In genomic region chrX:48519549-48520085, GRCm38 (mm10) we compare ENCODE assay signal across 10 mouse cellular contexts. TPM values are rescaled to one million over a fixed set of nuclear protein-coding genes. Genes with fewer than 3 reads are reported as not detected.
A peak's percentile ranks its signal among the peaks of the same experiment; 100 is the strongest.
DNase-seq lines count a peak whose midpoint lies in the region; ATAC-seq and TF ChIP-seq lines count a peak whose summit lies in the region.
"Had no signal": no experiment of that assay in that cellular context is flagged by ENCODE, and none has a peak within 500 bp of the region (broad histone marks: within the 10 kb centered on the region; RNA-seq: fewer than 3 reads in every experiment).

No protein-coding gene starts in this region.

- no peak for DNase-seq in spleen, adult 2 months (ENCODE audit: low read depth in 1 of 2, low spot score in 2 of 2)
- no peak for DNase-seq in spleen, adult 12 weeks (ENCODE audit: low spot score)

- peak overlapping the region; percentile 69 for H3K4me2 ChIP-seq in limb, embryonic 12.5 days

- H3K9ac ChIP-seq in limb, embryonic 12.5 days (replicated peaks): peak overlapping the region; percentile 57

- ATAC-seq in erythroblast, adult 5-6 weeks (replicated peaks; ENCODE audit: low FRiP score, poor library complexity, severe bottlenecking): no peak
- 0 out of 2 replicates have a peak, but pooled peaks have one; percentile 24 for ATAC-seq in limb, embryonic 12.5 days (ENCODE audit: insufficient number of reproducible peaks, insufficient read depth, low FRiP score, low TSS enrichment, low read depth)
- no peak for ATAC-seq in inflammation-experienced regulatory T-cells, adult 6 months
- no peak for ATAC-seq in erythroid progenitor cell, adult 5-6 weeks (replicated peaks; ENCODE audit: low FRiP score, poor library complexity, severe bottlenecking)

- H3K4me3 ChIP-seq in erythroblast, embryonic 14.5 days (replicated peaks): peak overlapping the region; percentile 40
- H3K4me3 ChIP-seq in spleen, adult 2 months (ENCODE audit: extremely low read depth, insufficient read depth, insufficient read length): peak overlapping the region; percentile 42; the same call in 1 of the 2 replicates
- H3K4me3 ChIP-seq in limb, embryonic 12.5 days (replicated peaks): peak overlapping the region; percentile 49
- peak overlapping the region; percentile 56 for H3K4me3 ChIP-seq in olfactory bulb, adult 2 months (ENCODE audit: insufficient read depth, low read depth, low read length)

- H3K4me1 ChIP-seq in erythroblast, embryonic 14.5 days (ENCODE audit: control insufficient read depth): peaks cover 5% of the 10 kb centered on the region
- H3K4me1 ChIP-seq in spleen, adult 2 months (ENCODE audit: control insufficient read depth, insufficient read depth, insufficient read length): no peaks in the 10 kb centered on the region
- H3K4me1 ChIP-seq in limb, embryonic 12.5 days (replicated peaks): no peaks in the 10 kb centered on the region
- H3K4me1 ChIP-seq in olfactory bulb, adult 2 months (ENCODE audit: control insufficient read depth, insufficient read depth, low read length): peaks cover 2% of the 10 kb centered on the region; the same call in 1 of the 2 replicates

- H3K36me3 ChIP-seq in erythroblast, embryonic 14.5 days (ENCODE audit: control insufficient read depth): no peaks in the 10 kb centered on the region
- no peaks in the 10 kb centered on the region for H3K36me3 ChIP-seq in spleen, adult 2 months (ENCODE audit: control insufficient read depth, insufficient read depth, low read length)
- H3K36me3 ChIP-seq in limb, embryonic 12.5 days: no peaks in the 10 kb centered on the region
- H3K36me3 ChIP-seq: G1E had no signal

- WGBS in spleen, adult 2 months: 41% methylated on average over 20 of the region's 20 CpGs
- 24% methylated on average over 20 of the region's 20 CpGs for WGBS in limb, embryonic 12.5 days
- 20% methylated on average over 20 of the region's 20 CpGs for WGBS in olfactory bulb, adult 2 months

- TF ChIP-seq POLR2A in spleen, adult 2 months (IDR thresholded peaks at IDR 0.05; ENCODE audit: low read depth, low read length): no peak
- TF ChIP-seq POLR2A in olfactory bulb, adult 2 months (IDR thresholded peaks at IDR 0.05; ENCODE audit: insufficient read depth, low read depth, low read length): no peak

- H3K27me3 ChIP-seq in erythroblast, embryonic 14.5 days (ENCODE audit: control insufficient read depth): peaks cover 31% of the 10 kb centered on the region
- H3K27me3 ChIP-seq in spleen, adult 2 months (ENCODE audit: control insufficient read depth, insufficient read depth, low read length): no peaks in the 10 kb centered on the region
- H3K27me3 ChIP-seq in limb, embryonic 12.5 days: 0 out of 2 replicates have a peak, but pooled peaks cover 2% of the 10 kb centered on the region

- H3K27ac ChIP-seq in spleen, adult 2 months (ENCODE audit: insufficient read depth, low read length): no peak overlapping the region
- H3K27ac ChIP-seq in limb, embryonic 12.5 days: no peak overlapping the region
- H3K27ac ChIP-seq in olfactory bulb, adult 2 months (ENCODE audit: insufficient read depth, low read depth, low read length): peak overlapping the region; percentile 54

- H3K9me3 ChIP-seq in erythroblast, embryonic 14.5 days (ENCODE audit: control insufficient read depth, low read length): peaks cover 4% of the 10 kb centered on the region; the same call in 1 of the 2 replicates
- H3K9me3 ChIP-seq in limb, embryonic 12.5 days: no peaks in the 10 kb centered on the region
- H3K9me3 ChIP-seq: G1E had no signal

- TF ChIP-seq CTCF in spleen, adult 2 months (IDR thresholded peaks at IDR 0.05; ENCODE audit: extremely low read depth, insufficient read depth, insufficient read length, insufficient replicate concordance): no peak
- no peak for TF ChIP-seq CTCF in olfactory bulb, adult 2 months (IDR thresholded peaks at IDR 0.05; ENCODE audit: insufficient read depth, low read depth, low read length)

RNA-seq across cellular contexts. Expression of gene Rab33a, which starts 0.5 kb away (rescaled TPM):
- not detected in 2 replicates for polyA plus RNA-seq in erythroblast, embryonic 14.5 days (2012)
- not detected in 2 replicates for total RNA-seq in erythroblast, adult 5-6 weeks (2015; ENCODE audit: low replicate concordance)
- total RNA-seq in erythroblast, adult 5-6 weeks (2017; ENCODE audit: low replicate concordance): not detected in 2 replicates
- 0.07 and 0.32 TPM in 2 replicates for polyA plus RNA-seq in spleen, adult 2 months (2012; rRNA removed)
- 7.0 and 7.2 TPM in 2 replicates for polyA plus RNA-seq in limb, embryonic 12.5 days (2016; fragmentation: Nextera tagmentation; extraction: Ambion mirVana)
- polyA plus RNA-seq in olfactory bulb, adult 2 months (2012; ENCODE audit: insufficient read depth, insufficient read length, low replicate concordance, missing spikeins): not detected in 2 replicates
- polyA plus RNA-seq in inflammation-experienced regulatory T-cells, adult 6 months (2017; shearing (Covaris generic)): 1 to 10 TPM in 1 of 3 experiments, under 1 TPM in 2; 0.52 to 1.6 (median 0.68) TPM
- not detected in 2 replicates for total RNA-seq in erythroid progenitor cell, adult 5-6 weeks (2015; ENCODE audit: low replicate concordance)
- not detected in 2 replicates for total RNA-seq in erythroid progenitor cell, adult 5-6 weeks (2017; ENCODE audit: low replicate concordance)
- total RNA-seq: G1E; hematopoietic stem cell, adult 5-6 weeks had no signal

RNA-seq across cellular contexts. Expression of gene Aifm1, which starts 6.3 kb away (rescaled TPM):
- polyA plus RNA-seq in erythroblast, embryonic 14.5 days (2012): 0.25 and 0.31 TPM in 2 replicates
- 14.6 and 16.3 TPM in 2 replicates for total RNA-seq in erythroblast, adult 5-6 weeks (2015; ENCODE audit: low replicate concordance)
- total RNA-seq in erythroblast, adult 5-6 weeks (2017; ENCODE audit: low replicate concordance): 11.8 and 18.1 TPM in 2 replicates
- polyA plus RNA-seq in spleen, adult 2 months (2012; rRNA removed): 3.5 and 4.7 TPM in 2 replicates
- polyA plus RNA-seq in limb, embryonic 12.5 days (2016; fragmentation: Nextera tagmentation; extraction: Ambion mirVana): 80.1 and 80.3 TPM in 2 replicates
- not detected in 2 replicates for polyA plus RNA-seq in olfactory bulb, adult 2 months (2012; ENCODE audit: insufficient read depth, insufficient read length, low replicate concordance, missing spikeins)
- polyA plus RNA-seq in inflammation-experienced regulatory T-cells, adult 6 months (2017; shearing (Covaris generic)): 10 to 100 TPM; 28.1 to 40.4 (median 33.4) TPM
- total RNA-seq in erythroid progenitor cell, adult 5-6 weeks (2015; ENCODE audit: low replicate concordance): 23.4 and 33.5 TPM in 2 replicates
- total RNA-seq in erythroid progenitor cell, adult 5-6 weeks (2017; ENCODE audit: low replicate concordance): 15.8 and 31.9 TPM in 2 replicates

RNA-seq across cellular contexts. Expression of gene Elf4, which starts 56.7 kb away (rescaled TPM):
- polyA plus RNA-seq in erythroblast, embryonic 14.5 days (2012): 0.06 and 0.09 TPM in 2 replicates
- 24.5 and 26.5 TPM in 2 replicates for total RNA-seq in erythroblast, adult 5-6 weeks (2015; ENCODE audit: low replicate concordance)
- total RNA-seq in erythroblast, adult 5-6 weeks (2017; ENCODE audit: low replicate concordance): 2.9 and 6.3 TPM in 2 replicates
- polyA plus RNA-seq in spleen, adult 2 months (2012; rRNA removed): 42.0 and 46.3 TPM in 2 replicates
- 2.6 and 2.7 TPM in 2 replicates for polyA plus RNA-seq in limb, embryonic 12.5 days (2016; fragmentation: Nextera tagmentation; extraction: Ambion mirVana)
- polyA plus RNA-seq in olfactory bulb, adult 2 months (2012; ENCODE audit: insufficient read depth, insufficient read length, low replicate concordance, missing spikeins): not detected in 2 replicates
- polyA plus RNA-seq in inflammation-experienced regulatory T-cells, adult 6 months (2017; shearing (Covaris generic)): 10 to 100 TPM; 26.8 to 32.6 (median 28.2) TPM
- total RNA-seq in erythroid progenitor cell, adult 5-6 weeks (2015; ENCODE audit: low replicate concordance): 18.0 and 23.5 TPM in 2 replicates
- 5.1 and 10.3 TPM in 2 replicates for total RNA-seq in erythroid progenitor cell, adult 5-6 weeks (2017; ENCODE audit: low replicate concordance)
